Mouse (Mus musculus): Measurements from ENCODE around the gene Nos1.

The Nos1 gene

DNA sequence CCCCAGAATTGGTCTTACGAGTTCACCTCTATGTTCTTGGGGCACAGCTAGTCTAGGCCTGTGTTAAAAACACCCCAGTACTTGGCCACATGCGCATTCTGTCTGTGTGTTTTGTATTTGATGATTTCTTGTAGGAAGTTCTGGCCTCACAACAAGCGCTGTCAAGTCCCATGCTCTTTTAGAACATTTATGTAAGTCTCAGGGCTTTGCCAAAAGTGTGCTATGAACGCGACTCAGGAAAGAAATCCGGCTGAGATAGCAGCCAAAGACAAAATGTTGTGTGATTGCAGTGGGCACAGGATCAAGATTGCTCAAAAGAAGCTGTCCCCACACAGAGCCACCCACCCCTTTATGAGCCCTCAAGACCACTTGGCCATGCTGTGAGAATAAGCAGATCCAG is 212.7 kb downstream of the Nos1 start:
- no peak for ATAC-seq (ENCODE audit: insufficient number of reproducible peaks, low FRiP score, low TSS enrichment)

DNA sequence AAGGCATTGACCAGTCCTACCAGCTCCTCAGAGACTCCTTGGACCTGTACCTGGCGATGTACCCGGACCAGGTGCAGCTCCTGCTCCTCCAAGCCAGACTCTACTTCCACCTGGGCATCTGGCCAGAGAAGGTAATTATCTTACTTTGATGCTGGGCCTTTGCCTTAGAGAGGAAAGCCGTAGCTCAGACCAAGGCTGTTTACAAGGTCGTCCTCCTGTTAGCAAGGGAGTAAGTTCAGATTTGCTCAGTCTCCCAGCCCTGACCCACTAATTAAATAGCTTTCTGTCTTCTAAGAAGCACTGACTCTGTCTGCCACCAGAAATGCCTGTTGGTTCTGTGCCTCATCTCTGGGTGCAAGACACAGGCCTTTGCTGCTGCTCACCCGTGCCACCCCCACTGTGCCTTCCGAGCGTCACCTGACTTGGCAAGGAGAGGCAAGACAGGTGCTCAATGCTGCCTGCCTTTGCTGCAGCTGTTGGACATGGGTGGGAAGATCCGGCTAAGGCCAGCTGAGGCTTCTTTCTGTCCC is 214.6 kb downstream of the Nos1 start:
- 0 out of 2 replicates have a peak, but pooled peaks have one; percentile 37 for ATAC-seq (ENCODE audit: insufficient number of reproducible peaks, low FRiP score, low TSS enrichment)

GRCm38 (mm10) chr5:117995911-117996310 is 215.1 kb downstream of the Nos1 start:
- ATAC-seq (ENCODE audit: insufficient number of reproducible peaks, low FRiP score, low TSS enrichment), result no peak

DNA sequence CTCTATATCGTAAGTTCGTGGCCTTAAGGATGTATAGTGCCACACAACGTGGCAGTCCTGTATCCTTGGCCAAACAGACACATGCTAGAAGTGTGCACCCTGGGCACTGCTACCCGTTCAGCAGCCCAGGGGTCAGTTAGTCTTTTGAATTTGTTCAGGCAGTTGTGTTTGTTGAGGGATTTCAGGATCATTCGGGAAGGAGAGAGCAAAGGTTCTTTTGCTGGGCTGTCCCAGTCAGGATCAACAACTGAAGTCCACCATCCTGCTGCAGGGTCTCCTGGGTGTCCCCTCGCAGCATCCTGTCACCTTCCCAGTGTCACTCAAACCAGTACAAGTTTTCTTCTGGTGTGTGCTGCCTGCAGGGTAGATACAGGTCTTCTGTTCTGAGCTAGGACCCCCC is 215.7 kb downstream of the Nos1 start:
- no peak for ATAC-seq (ENCODE audit: insufficient number of reproducible peaks, low FRiP score, low TSS enrichment)

DNA sequence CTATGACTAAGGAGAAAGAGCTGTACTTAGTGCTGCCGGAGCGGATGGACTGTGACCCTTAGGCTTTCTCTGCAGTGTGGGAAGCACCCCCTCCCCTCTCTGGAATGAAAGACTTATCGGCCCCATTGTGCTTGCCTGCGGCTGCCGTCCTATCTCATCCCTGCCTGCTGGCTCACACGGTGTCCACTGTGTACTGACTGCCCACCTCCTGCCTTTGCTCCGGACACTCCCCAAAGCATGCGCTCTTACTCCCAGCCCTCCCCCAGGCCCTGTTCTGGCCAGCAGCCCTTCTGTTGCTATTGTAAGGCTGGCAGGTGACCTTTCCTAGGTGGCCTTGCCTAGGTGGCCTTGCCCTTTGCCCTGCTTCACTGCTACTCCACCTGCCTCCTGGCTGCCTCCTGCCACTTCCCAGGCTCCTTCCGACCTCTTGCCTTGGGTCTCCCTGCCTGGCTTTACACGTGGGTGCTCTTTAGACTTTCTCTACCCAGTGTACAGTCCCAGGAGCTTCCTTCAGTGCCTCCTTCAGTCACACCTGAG is 216.7 kb downstream of the Nos1 start:
- ATAC-seq (ENCODE audit: insufficient number of reproducible peaks, low FRiP score, low TSS enrichment), result no peak

DNA sequence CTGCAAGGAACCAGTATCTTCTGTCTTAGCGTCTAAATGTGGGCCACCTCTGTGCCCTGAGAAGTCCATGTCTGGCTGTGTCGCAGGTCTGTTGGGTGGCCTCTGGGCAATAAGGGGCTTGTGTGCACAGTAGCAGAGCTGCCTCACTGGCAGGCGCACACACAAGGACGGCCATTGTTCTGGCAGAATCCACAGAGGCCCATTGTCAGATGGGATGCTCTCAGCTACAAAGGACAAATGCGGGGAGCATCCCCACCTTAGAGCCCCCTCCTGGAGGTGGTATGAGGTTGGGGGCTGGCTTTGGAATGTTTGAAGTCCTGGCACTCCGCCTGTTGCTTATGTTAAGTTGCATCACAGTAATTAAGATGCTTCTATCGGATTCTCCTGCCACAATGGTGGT is 218.2 kb downstream of the Nos1 start:
- no peak for ATAC-seq (ENCODE audit: insufficient number of reproducible peaks, low FRiP score, low TSS enrichment)

DNA sequence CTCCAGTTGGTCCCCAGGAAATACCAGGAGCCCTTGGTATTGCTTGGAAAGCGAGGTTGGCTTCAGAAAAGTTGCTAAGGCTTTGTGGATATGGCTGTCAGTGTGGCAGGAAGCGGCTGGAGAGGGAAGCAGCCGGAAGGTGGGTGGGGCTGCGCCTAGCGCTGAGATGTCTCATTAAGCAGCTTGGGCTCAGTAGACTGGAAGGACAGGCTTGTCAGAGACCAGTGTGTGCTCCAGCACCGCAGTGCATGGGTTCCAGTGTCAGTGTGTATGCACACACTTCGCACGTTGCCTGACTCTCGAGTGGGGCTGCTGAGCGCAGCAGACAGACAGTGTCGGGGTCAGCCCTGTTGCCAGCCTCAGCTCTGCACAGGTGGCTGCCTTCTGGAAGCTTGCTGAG is 218.8 kb downstream of the Nos1 start:
- no peak for ATAC-seq (ENCODE audit: insufficient number of reproducible peaks, low FRiP score, low TSS enrichment)

DNA sequence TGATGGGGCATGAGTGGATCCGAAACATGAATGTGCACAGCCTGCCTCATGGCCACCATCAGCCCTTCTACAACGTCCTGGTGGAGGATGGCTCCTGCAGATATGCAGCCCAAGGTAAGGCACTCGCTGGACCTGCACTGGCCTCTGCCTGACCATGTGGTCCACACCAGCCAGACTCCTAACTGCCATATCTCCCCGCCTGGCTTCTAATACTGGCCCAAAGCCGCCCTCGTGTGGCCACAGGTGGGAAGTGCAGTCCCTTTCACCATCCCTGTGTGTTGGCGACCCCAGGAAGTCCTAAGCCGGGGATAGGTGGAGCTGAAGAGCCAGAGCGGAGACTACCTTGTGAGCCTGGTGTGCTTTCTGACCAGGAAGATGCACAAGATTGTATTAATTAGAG is 221.2 kb downstream of the Nos1 start:
- peak; percentile 16; the same call in 1 of the 2 replicates for ATAC-seq (ENCODE audit: insufficient number of reproducible peaks, low FRiP score, low TSS enrichment)

- no peak for ATAC-seq (ENCODE audit: insufficient number of reproducible peaks, low FRiP score, low TSS enrichment)
These were observed 223.8 kb downstream of the Nos1 start for GRCm38 (mm10) chr5:118004619-118005018.

- 0 out of 2 replicates have a peak, but pooled peaks have one; percentile 16 for ATAC-seq (ENCODE audit: insufficient number of reproducible peaks, low FRiP score, low TSS enrichment)
These were observed 224.9 kb downstream of the Nos1 start for GRCm38 (mm10) chr5:118005728-118006127.

DNA sequence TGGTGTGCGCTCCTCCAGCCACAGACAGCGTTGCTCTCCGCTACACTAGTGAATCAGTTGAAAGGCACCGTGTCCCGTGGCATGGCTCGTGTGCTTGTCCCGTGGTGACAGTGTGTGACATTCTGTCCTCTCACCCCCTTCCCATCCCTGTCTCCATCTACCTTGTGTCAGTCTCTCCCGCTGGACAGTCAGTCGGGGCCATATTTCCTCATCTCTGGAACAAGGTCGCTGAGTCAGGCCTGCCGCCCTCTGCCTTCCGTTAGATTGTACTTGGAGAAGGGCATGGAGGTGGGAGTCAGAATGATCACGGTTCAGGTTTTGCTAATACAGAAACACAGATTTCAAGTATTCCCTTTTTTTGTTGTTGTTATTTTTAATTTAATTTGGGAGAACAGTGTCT is 227.5 kb downstream of the Nos1 start:
- ATAC-seq (ENCODE audit: insufficient number of reproducible peaks, low FRiP score, low TSS enrichment), result no peak
